ENCODE assay signal across 18 mouse cellular contexts in genomic region chr12:31936657-31937300, GRCm38 (mm10). TPM values are rescaled to one million over a fixed set of nuclear protein-coding genes. Genes with fewer than 3 reads are reported as not detected.
A peak's percentile ranks its signal among the peaks of the same experiment; 100 is the strongest.
DNase-seq lines count a peak whose midpoint lies in the region; ATAC-seq and TF ChIP-seq lines count a peak whose summit lies in the region.
"Had no signal": no experiment of that assay in that cellular context is flagged by ENCODE, and none has a peak within 500 bp of the region (broad histone marks: within the 10 kb centered on the region; RNA-seq: fewer than 3 reads in every experiment).

No protein-coding gene starts in this region.

- H3K9me3 ChIP-seq in forebrain, embryonic 11.5 days (ENCODE audit: control insufficient read depth, low read length): no peaks in the 10 kb centered on the region
- H3K9me3 ChIP-seq: embryonic facial prominence, embryonic 12.5 days; hindbrain, embryonic 12.5 days; limb, embryonic 15.5 days had no signal

- H3K27me3 ChIP-seq in myocyte (ENCODE audit: control insufficient read depth, insufficient read depth, insufficient read length): no peaks in the 10 kb centered on the region
- no peaks in the 10 kb centered on the region for H3K27me3 ChIP-seq in forebrain, embryonic 11.5 days (ENCODE audit: control insufficient read depth, insufficient read depth, low read length)
- H3K27me3 ChIP-seq: embryonic facial prominence, embryonic 12.5 days; hindbrain, embryonic 12.5 days; limb, embryonic 15.5 days had no signal

- H3K36me3 ChIP-seq in myocyte (ENCODE audit: control insufficient read depth, insufficient read depth): peaks cover 82% of the 10 kb centered on the region
- H3K36me3 ChIP-seq in forebrain, embryonic 11.5 days (ENCODE audit: control insufficient read depth, insufficient read depth, low read length): no peaks in the 10 kb centered on the region; the same call in 1 of the 2 replicates

- no peak overlapping the region for H3ac ChIP-seq in myocyte (ENCODE audit: control insufficient read depth, insufficient read length)

- H3K27ac ChIP-seq in forebrain, embryonic 11.5 days (ENCODE audit: low read depth, low read length): no peak overlapping the region
- H3K27ac ChIP-seq: embryonic facial prominence, embryonic 12.5 days; heart, adult 2 months; hindbrain, embryonic 12.5 days; limb, embryonic 15.5 days; stomach, postnatal 0 days had no signal

- H3K4me2 ChIP-seq in myocyte (ENCODE audit: low read depth): no peak overlapping the region
- H3K4me2 ChIP-seq in forebrain, embryonic 11.5 days (ENCODE audit: low read depth, low read length, severe bottlenecking): no peak overlapping the region
- H3K4me2 ChIP-seq: embryonic facial prominence, embryonic 12.5 days; hindbrain, embryonic 12.5 days; limb, embryonic 15.5 days had no signal

- no peak for TF ChIP-seq POLR2A in myocyte (IDR thresholded peaks at IDR 0.05; ENCODE audit: insufficient read length, low read depth)

- no peaks in the 10 kb centered on the region for H3K4me1 ChIP-seq in forebrain, embryonic 11.5 days (replicated peaks; ENCODE audit: control insufficient read depth, insufficient read depth, low read length)
- H3K4me1 ChIP-seq: hindbrain, embryonic 12.5 days had no signal

- no peak overlapping the region for H3K4me3 ChIP-seq in myocyte
- H3K4me3 ChIP-seq in forebrain, embryonic 11.5 days (ENCODE audit: low read depth, low read length): no peak overlapping the region
- H3K4me3 ChIP-seq: embryonic facial prominence, embryonic 12.5 days; heart, adult 2 months; hindbrain, embryonic 12.5 days; limb, embryonic 15.5 days had no signal

- no peak overlapping the region for H3K9ac ChIP-seq in forebrain, embryonic 11.5 days (ENCODE audit: low read length)
- H3K9ac ChIP-seq: embryonic facial prominence, embryonic 12.5 days; hindbrain, embryonic 12.5 days; limb, embryonic 15.5 days; liver, postnatal 0 days had no signal

- no peak for ATAC-seq in forebrain, embryonic 11.5 days (replicated peaks; ENCODE audit: low FRiP score)
- ATAC-seq: CD4-positive, CD25-positive, alpha-beta regulatory T cell, adult 4 months; forebrain, embryonic 14.5 days; liver, postnatal 0 days had no signal

- 32% methylated on average over 6 of the region's 6 CpGs for WGBS in forebrain, embryonic 11.5 days

- peak; percentile 75 for DNase-seq in R1 (ENCODE audit: low read depth, low spot score)
- peak; percentile 59 for DNase-seq in embryo, embryonic 11 days
- DNase-seq in forelimb bud, embryonic 11.5 days (ENCODE audit: low read depth, low spot score): peak; percentile 67
- DNase-seq in spleen, postnatal 36 days (ENCODE audit: low spot score in 2 of 2): no peak
- DNase-seq in forebrain, embryonic 11.5 days (ENCODE audit: low spot score): no peak
- DNase-seq in frontal cortex, postnatal 10 days (ENCODE audit: low spot score in 2 of 2): no peak
- DNase-seq: cerebellum, adult 9-11 months; heart, adult 2 months; liver, postnatal 0 days; lung, postnatal 14 days; right cerebral cortex, postnatal 25 days had no signal

- H3K79me2 ChIP-seq in myocyte (ENCODE audit: control insufficient read depth, insufficient read depth): no peaks in the 10 kb centered on the region

TF ChIP-seq in myocyte, 11 proteins besides CTCF, POLR2A, EP300 and RAD21:
- TF ChIP-seq CEBPB (IDR thresholded peaks at IDR 0.05; ENCODE audit: insufficient read depth, poor library complexity, severe bottlenecking): 0 out of 2 replicates have a peak, but pooled peaks have one; percentile 28
- TF ChIP-seq E2F4 (IDR thresholded peaks at IDR 0.05; ENCODE audit: insufficient read depth): no peak
- TF ChIP-seq MAX (IDR thresholded peaks at IDR 0.05; ENCODE audit: low read depth): no peak
TF ChIP-seq in myocyte: peak in this region for 1.

RNA-seq across cellular contexts. Expression of gene Hbp1, which starts 13.6 kb away (rescaled TPM):
- polyA plus RNA-seq in myocyte (2012; fragmentation: generic; extraction: Trizol): 37.0 TPM
- polyA plus RNA-seq in forebrain, embryonic 11.5 days (2014; fragmentation: Nextera tagmentation; extraction: Ambion mirVana): 80.8 and 87.1 TPM in 2 replicates

Comparison
In these comparisons a context has a peak if more than half of its experiments do, and no peak if none do; other contexts are left out.
1. DNase-seq: peak in R1 (single experiment), embryo, embryonic 11 days (single experiment) and forelimb bud, embryonic 11.5 days (single experiment); none in spleen, postnatal 36 days (0 of 2), forebrain, embryonic 11.5 days (single experiment) and frontal cortex, postnatal 10 days (0 of 2).